Comparison of ENCODE assay signal across 8 mouse cellular contexts in genomic region chr2:25262291-25262767, GRCm38 (mm10). TPM values are rescaled to one million over a fixed set of nuclear protein-coding genes. Genes with fewer than 3 reads are reported as not detected.
DNase-seq lines count a peak whose midpoint lies in the region; ATAC-seq and TF ChIP-seq lines count a peak whose summit lies in the region.

Gene Tprn (plus strand): TSS chr2:25262618.

- WGBS in forebrain, embryonic 16.5 days, result under 1% methylated on average over 39 of the region's 39 CpGs
- under 1% methylated on average over 39 of the region's 39 CpGs for WGBS in lung, embryonic 14.5 days
- under 1% methylated on average over 39 of the region's 39 CpGs for WGBS in olfactory bulb, adult 2 months
- WGBS in thymus, adult 2 months, result under 1% methylated on average over 39 of the region's 39 CpGs

- H3K4me2 ChIP-seq in forebrain, embryonic 16.5 days (ENCODE audit: low read length), result peak within 1 kb of the TSS; percentile 99
- H3K4me2 ChIP-seq in lung, embryonic 14.5 days, result peak within 1 kb of the TSS; percentile 100

- TF ChIP-seq POLR2A in olfactory bulb, adult 2 months (IDR thresholded peaks at IDR 0.05; ENCODE audit: insufficient read depth, low read depth, low read length), result peak; percentile 55; the same call in 1 of the 2 replicates
- peak; percentile 54 for TF ChIP-seq POLR2A in thymus, adult 2 months (IDR thresholded peaks at IDR 0.05; ENCODE audit: control insufficient read depth, extremely low read depth, insufficient read depth, low read length, poor library complexity)

- peaks cover 66% of the 10 kb centered on the region for H3K4me1 ChIP-seq in G1E (ENCODE audit: insufficient read depth, low read depth, low read length)
- H3K4me1 ChIP-seq in forebrain, embryonic 16.5 days (replicated peaks; ENCODE audit: control insufficient read depth, insufficient read depth, low read length), result peaks cover 47% of the 10 kb centered on the region
- no peaks in the 10 kb centered on the region for H3K4me1 ChIP-seq in lung, embryonic 14.5 days (ENCODE audit: insufficient read depth)
- H3K4me1 ChIP-seq in olfactory bulb, adult 2 months (ENCODE audit: control insufficient read depth, insufficient read depth, low read length), result peaks cover 37% of the 10 kb centered on the region
- peaks cover 22% of the 10 kb centered on the region for H3K4me1 ChIP-seq in thymus, adult 2 months (replicated peaks; ENCODE audit: control insufficient read depth, insufficient read depth, low read length)

- no peaks in the 10 kb centered on the region for H3K9me3 ChIP-seq in G1E (replicated peaks)
- no peaks in the 10 kb centered on the region for H3K9me3 ChIP-seq in forebrain, embryonic 16.5 days (ENCODE audit: control insufficient read depth, low read length)
- H3K9me3 ChIP-seq in lung, embryonic 14.5 days (ENCODE audit: low read depth, low read length), result no peaks in the 10 kb centered on the region

- peak within 1 kb of the TSS; percentile 70 for H3K27ac ChIP-seq in forebrain, embryonic 16.5 days (ENCODE audit: low read length)
- H3K27ac ChIP-seq in layer of hippocampus, adult 2 months, result peak within 1 kb of the TSS; percentile 95
- no peak within 1 kb of the TSS for H3K27ac ChIP-seq in lung, embryonic 14.5 days (ENCODE audit: low read depth)
- H3K27ac ChIP-seq in olfactory bulb, adult 2 months (ENCODE audit: insufficient read depth, low read depth, low read length), result peak within 1 kb of the TSS; percentile 74
- H3K27ac ChIP-seq in thymus, adult 2 months (ENCODE audit: control insufficient read depth, insufficient read depth, low read length), result no peak within 1 kb of the TSS

- peak; percentile 99 for DNase-seq in G1E (ENCODE audit: low spot score)
- DNase-seq in cerebellum, adult 18-20 months, result peak; percentile 97 to 99
- peak; percentile 88 to 91 for DNase-seq in heart, postnatal 36 days
- peak; percentile 91 to 97 for DNase-seq in layer of hippocampus, adult 2 months (ENCODE audit: low spot score in 2 of 2)
- peak; percentile 97 for DNase-seq in lung, embryonic 14.5 days
- peak; percentile 95 for DNase-seq in thymus, adult 2 months

- H3K36me3 ChIP-seq in G1E (replicated peaks), result peaks cover 45% of the 10 kb centered on the region
- no peaks in the 10 kb centered on the region for H3K36me3 ChIP-seq in forebrain, embryonic 16.5 days (ENCODE audit: control insufficient read depth, insufficient read depth)
- no peaks in the 10 kb centered on the region for H3K36me3 ChIP-seq in lung, embryonic 14.5 days (ENCODE audit: insufficient read depth)
- no peaks in the 10 kb centered on the region for H3K36me3 ChIP-seq in thymus, adult 2 months (ENCODE audit: control insufficient read depth, insufficient read depth, low read length)

- peak within 1 kb of the TSS; percentile 74 for H3K9ac ChIP-seq in forebrain, embryonic 16.5 days (replicated peaks; ENCODE audit: low read depth, low read length)
- H3K9ac ChIP-seq in lung, embryonic 14.5 days, result peak within 1 kb of the TSS; percentile 54

- peak within 1 kb of the TSS; percentile 89 for H3K4me3 ChIP-seq in G1E (ENCODE audit: low read depth, low read length)
- peak within 1 kb of the TSS; percentile 67 for H3K4me3 ChIP-seq in forebrain, embryonic 16.5 days (replicated peaks; ENCODE audit: low read length)
- H3K4me3 ChIP-seq in layer of hippocampus, adult 2 months, result peak within 1 kb of the TSS; percentile 95
- peak within 1 kb of the TSS; percentile 74 for H3K4me3 ChIP-seq in lung, embryonic 14.5 days (ENCODE audit: low read depth, low read length)
- peak within 1 kb of the TSS; percentile 64 for H3K4me3 ChIP-seq in olfactory bulb, adult 2 months (ENCODE audit: insufficient read depth, low read depth, low read length)
- peak within 1 kb of the TSS; percentile 59 for H3K4me3 ChIP-seq in thymus, adult 2 months (ENCODE audit: control insufficient read depth, insufficient read depth, low read length)

- TF ChIP-seq CTCF in G1E (IDR thresholded peaks at IDR 0.05; ENCODE audit: low read depth, low read length), result no peak
- peak; percentile 49 for TF ChIP-seq CTCF in layer of hippocampus, adult 2 months (conservative IDR thresholded peaks at IDR 0.05)
- TF ChIP-seq CTCF in lung, embryonic 14.5 days (IDR thresholded peaks at IDR 0.05; ENCODE audit: low read depth), result no peak
- TF ChIP-seq CTCF in olfactory bulb, adult 2 months (IDR thresholded peaks at IDR 0.05; ENCODE audit: insufficient read depth, low read depth, low read length), result no peak
- TF ChIP-seq CTCF in thymus, adult 2 months (IDR thresholded peaks at IDR 0.05; ENCODE audit: borderline replicate concordance, control insufficient read depth, extremely low read depth, insufficient read depth, low read length, poor library complexity), result no peak

- H3K27me3 ChIP-seq in G1E (ENCODE audit: insufficient read depth, low read length), result no peaks in the 10 kb centered on the region
- no peaks in the 10 kb centered on the region; the same call in 1 of the 2 replicates for H3K27me3 ChIP-seq in forebrain, embryonic 16.5 days (replicated peaks; ENCODE audit: control insufficient read depth, insufficient read depth, low read length)
- H3K27me3 ChIP-seq in lung, embryonic 14.5 days (ENCODE audit: insufficient read depth, low read length), result peaks cover 16% of the 10 kb centered on the region
- H3K27me3 ChIP-seq in thymus, adult 2 months (ENCODE audit: control insufficient read depth, insufficient read depth, low read length), result no peaks in the 10 kb centered on the region

- ATAC-seq in G1E (ENCODE audit: extremely low read depth, insufficient number of reproducible peaks, low FRiP score, poor library complexity, severe bottlenecking), result peak; percentile 98
- ATAC-seq in forebrain, embryonic 16.5 days, result peak; percentile 99
- peak; percentile 99 for ATAC-seq in lung, embryonic 14.5 days (ENCODE audit: insufficient read depth)

- intact Hi-C loops in heart, postnatal 36 days (cut with DNase I), result no loop called here

RNA-seq across cellular contexts. Expression of gene Tprn, which starts in this region (rescaled TPM):
- total RNA-seq in G1E (2014; fragmentation: Nextera tagmentation) (13.6 and 22.0 TPM in 2 replicates), G1E (2017) (8.1 and 10.0 TPM in 2 replicates)
- 51.5 and 52.8 TPM in 2 replicates for polyA plus RNA-seq in G1E (2012)
- polyA plus RNA-seq in forebrain, embryonic 16.5 days (2015; fragmentation: Nextera tagmentation; extraction: Ambion mirVana), result 14.8 and 16.4 TPM in 2 replicates
- 1 to 10 TPM; 4.8 to 8.6 TPM for total RNA-seq in heart, postnatal 36 days (2021)
- 10 to 100 TPM; 21.5 to 23.8 TPM for total RNA-seq in layer of hippocampus, adult 2 months (2021)
- 4.7 and 5.0 TPM in 2 replicates for polyA plus RNA-seq in lung, embryonic 14.5 days (2014; fragmentation: Nextera tagmentation; extraction: Ambion mirVana)
- not detected in 2 replicates for polyA plus RNA-seq in olfactory bulb, adult 2 months (2012; ENCODE audit: insufficient read depth, insufficient read length, low replicate concordance, missing spikeins)
- 24.4 and 25.9 TPM in 2 replicates for polyA plus RNA-seq in thymus, adult 2 months (2012; rRNA removed)

Comparison
In these comparisons a context has a peak if more than half of its experiments do, and no peak if none do; other contexts are left out.
1. H3K27ac ChIP-seq: peak in forebrain, embryonic 16.5 days (single experiment), layer of hippocampus, adult 2 months (single experiment) and olfactory bulb, adult 2 months (single experiment); none in lung, embryonic 14.5 days (single experiment) and thymus, adult 2 months (single experiment).
2. Peak in every context shown above with its lines, with median percentiles within 50 percentile points of each other: ATAC-seq, DNase-seq and H3K4me3 ChIP-seq.